Mouse (Mus musculus) thymus, adult 2 months (tissue): Measurements from ENCODE around the gene Fmo6. TPM values are rescaled to one million over a fixed set of nuclear protein-coding genes. Genes with fewer than 3 reads are reported as not detected.

Source experiments
- DNase-seq: peaks from one replicate; pipeline ENCODE4 v3.0.0; 2021
- H3K27ac ChIP-seq: fragments of 200-500 bp; 2 replicates; pipeline ENCODE4 v1.5.1; 2012; ENCODE audit warnings: low read length, control low read depth; ENCODE audit not compliant: control insufficient read depth, insufficient read depth
- H3K27me3 ChIP-seq: fragments of 200-500 bp; 2 replicates; pipeline ENCODE4 v1.6.1; 2012; ENCODE audit warnings: mild to moderate bottlenecking, low read length, moderate library complexity, mixed read lengths; ENCODE audit not compliant: control insufficient read depth, insufficient read depth
- H3K36me3 ChIP-seq: fragments of 200-500 bp; 2 replicates; pipeline ENCODE4 v1.6.1; 2012; ENCODE audit warnings: mild to moderate bottlenecking, low read length, moderate library complexity; ENCODE audit not compliant: control insufficient read depth, insufficient read depth
- H3K4me1 ChIP-seq: fragments of 200-500 bp; replicated peaks from 2 replicates; pipeline ENCODE4 v1.6.1; 2012; ENCODE audit warnings: low read length; ENCODE audit not compliant: control insufficient read depth, insufficient read depth
- H3K4me3 ChIP-seq: fragments of 200-500 bp; 2 replicates; pipeline ENCODE4 v1.5.1; 2012; ENCODE audit warnings: mild to moderate bottlenecking, low read length, control low read depth, moderate library complexity; ENCODE audit not compliant: control insufficient read depth, insufficient read depth
- CTCF ChIP-seq: fragments of 200-500 bp; IDR thresholded peaks from 2 replicates; pipeline ENCODE4 v1.5.1; 2012; ENCODE audit warnings: mild to moderate bottlenecking, control low read depth, low read length, moderate library complexity, borderline replicate concordance; ENCODE audit not compliant: control insufficient read depth, poor library complexity, insufficient read depth; ENCODE audit errors: extremely low read depth
- POLR2A ChIP-seq: fragments of 200-500 bp; IDR thresholded peaks from 2 replicates; pipeline ENCODE4 v1.6.1; 2012; ENCODE audit warnings: mild to moderate bottlenecking, low read length, control low read depth, moderate library complexity; ENCODE audit not compliant: control insufficient read depth, poor library complexity, insufficient read depth; ENCODE audit errors: extremely low read depth
- WGBS: fragments of 180-500 bp; shearing (Covaris S2); methylation state at CpG from one replicate; pipeline ENCODE4 v1.1.7; 2018; 5-methylcytosine and 5-hydroxymethylcytosine counted together
- polyA plus RNA-seq: library from polyadenylated mRNA; depleted of rRNA; stranded (reverse); fragments of >200 nt; gene quantifications from 2 replicates; pipeline ENCODE4 v1.2.3, GENCODE M21; 2012

Gene Fmo6
- polyA plus RNA-seq, 1 experiment = 0.05 TPM

GRCm38 (mm10) chr1:162895900-162896299 is 41.4 kb downstream of the Fmo6 start:
- DNase-seq = peak; percentile 35
- WGBS = 49% methylated on average over 6 of the region's 6 CpGs
- Histone ChIP-seq H3K27me3 (no peaks in the 10 kb centered on the region), H3K27ac (no peak overlapping the region), H3K4me3 (no peak overlapping the region), H3K4me1 (no peaks in the 10 kb centered on the region), H3K36me3 (no peaks in the 10 kb centered on the region)
- no peak for TF ChIP-seq CTCF
- TF ChIP-seq POLR2A = no peak

DNA sequence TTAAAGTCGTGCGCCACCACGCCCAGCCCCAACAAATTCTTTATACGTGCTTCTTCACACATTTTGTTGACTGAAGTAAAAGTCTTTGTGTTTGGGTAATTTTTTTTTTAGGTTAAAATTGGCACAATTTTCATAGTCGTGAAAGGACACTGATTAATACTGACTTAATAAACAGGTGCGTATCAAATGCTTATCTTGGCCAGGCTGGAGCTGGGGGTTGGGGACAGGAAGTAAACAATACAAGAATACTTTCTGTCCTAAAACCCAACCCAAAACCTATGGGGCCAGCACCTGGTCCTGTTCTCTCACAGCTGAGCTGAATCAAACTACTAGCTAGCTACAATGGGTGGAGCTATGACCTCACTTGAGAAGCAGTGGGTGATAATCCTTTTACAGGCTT is 44.3 kb downstream of the Fmo6 start:
- H3K4me1 ChIP-seq = no peaks in the 10 kb centered on the region
- TF ChIP-seq CTCF (no peak), POLR2A (no peak)
- no peak overlapping the region for H3K4me3 ChIP-seq
- no peak for DNase-seq
- no peak overlapping the region for H3K27ac ChIP-seq
- H3K36me3 ChIP-seq = no peaks in the 10 kb centered on the region
- no peaks in the 10 kb centered on the region for H3K27me3 ChIP-seq
- 95% methylated on average over 6 of the region's 6 CpGs for WGBS

DNA sequence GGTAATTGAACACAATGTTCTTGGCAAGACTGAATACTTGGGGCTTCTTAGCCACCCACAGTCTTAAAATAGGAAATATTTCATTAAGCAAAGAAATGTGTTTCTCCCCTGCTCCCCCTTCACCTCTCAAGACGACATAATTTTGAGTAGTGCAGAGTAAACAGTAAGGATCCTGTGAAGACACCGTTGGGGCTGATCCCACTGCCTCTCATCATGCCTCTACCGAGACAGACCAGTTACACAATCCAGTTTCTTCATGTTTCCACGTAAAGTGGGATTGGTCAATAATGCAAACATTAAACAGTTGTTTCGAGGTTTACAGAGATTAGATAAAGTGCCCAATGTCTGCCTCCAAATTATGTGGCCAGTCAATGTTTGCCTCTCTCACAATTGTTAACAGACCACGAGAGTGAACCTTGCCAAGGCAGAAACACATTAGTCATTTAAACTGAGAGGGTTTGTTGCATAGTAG is 45.3 kb downstream of the Fmo6 start:
- H3K36me3 ChIP-seq = no peaks in the 10 kb centered on the region
- no peak overlapping the region for H3K4me3 ChIP-seq
- H3K27ac ChIP-seq = no peak overlapping the region
- 61% methylated on average over 6 of the region's 6 CpGs for WGBS
- no peaks in the 10 kb centered on the region for H3K4me1 ChIP-seq
- DNase-seq = no peak
- no peaks in the 10 kb centered on the region for H3K27me3 ChIP-seq
- TF ChIP-seq POLR2A (no peak), CTCF (no peak)

- no peaks in the 10 kb centered on the region for H3K36me3 ChIP-seq
- no peak overlapping the region for H3K27ac ChIP-seq
- DNase-seq = no peak
- WGBS = 95% methylated on average over 12 of the region's 12 CpGs
- no peak overlapping the region for H3K4me3 ChIP-seq
- TF ChIP-seq POLR2A = no peak
- TF ChIP-seq CTCF = no peak
- H3K4me1 ChIP-seq = no peaks in the 10 kb centered on the region
- H3K27me3 ChIP-seq = no peaks in the 10 kb centered on the region
Observed at GRCm38 (mm10) chr1:162888646-162889045, 48.7 kb downstream of the Fmo6 start.

DNA sequence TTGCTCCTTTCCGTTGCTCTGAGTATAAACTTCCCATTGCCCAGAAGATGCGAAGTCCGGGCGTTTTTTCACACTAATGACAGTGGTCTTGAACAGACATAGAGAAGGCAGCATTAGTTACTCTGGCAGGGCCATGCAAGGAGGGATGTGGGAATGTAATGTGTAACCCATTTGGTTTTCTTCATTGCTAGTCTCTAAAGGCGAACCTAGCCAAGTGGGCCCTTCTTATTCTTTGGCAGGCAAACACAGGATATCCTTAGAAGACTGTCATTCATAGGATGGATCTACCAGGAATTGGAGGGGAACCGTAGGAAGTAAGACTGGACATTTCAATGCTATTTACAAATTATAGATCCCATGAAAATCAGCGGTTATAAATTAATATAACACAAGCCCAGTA is 49.7 kb downstream of the Fmo6 start:
- 97% methylated on average over 7 of the region's 7 CpGs for WGBS
- Histone ChIP-seq H3K4me3 (no peak overlapping the region), H3K27me3 (no peaks in the 10 kb centered on the region), H3K27ac (no peak overlapping the region), H3K36me3 (no peaks in the 10 kb centered on the region), H3K4me1 (no peaks in the 10 kb centered on the region)
- no peak for TF ChIP-seq CTCF
- TF ChIP-seq POLR2A = no peak
- DNase-seq = no peak

GRCm38 (mm10) chr1:162886138-162886816 is 51.0 kb downstream of the Fmo6 start:
- Histone ChIP-seq H3K4me1 (no peaks in the 10 kb centered on the region), H3K27me3 (no peaks in the 10 kb centered on the region), H3K36me3 (no peaks in the 10 kb centered on the region), H3K4me3 (no peak overlapping the region), H3K27ac (no peak overlapping the region)
- no peak for DNase-seq
- TF ChIP-seq CTCF (no peak), POLR2A (no peak)
- 90% methylated on average over 11 of the region's 11 CpGs for WGBS
